Mouse (Mus musculus): ENCODE data around the gene Sh3rf3. TPM values are rescaled to one million over a fixed set of nuclear protein-coding genes. Genes with fewer than 3 reads are reported as not detected.
"Not testable (repeated sequence)": the region's sequence is repeated elsewhere in the genome, so short reads cannot be mapped to it uniquely, and the experiment has no call there.

Gene Sh3rf3
- total RNA-seq, 2 experiments from 2014 or later: 48.3 to 55.2 TPM

DNA sequence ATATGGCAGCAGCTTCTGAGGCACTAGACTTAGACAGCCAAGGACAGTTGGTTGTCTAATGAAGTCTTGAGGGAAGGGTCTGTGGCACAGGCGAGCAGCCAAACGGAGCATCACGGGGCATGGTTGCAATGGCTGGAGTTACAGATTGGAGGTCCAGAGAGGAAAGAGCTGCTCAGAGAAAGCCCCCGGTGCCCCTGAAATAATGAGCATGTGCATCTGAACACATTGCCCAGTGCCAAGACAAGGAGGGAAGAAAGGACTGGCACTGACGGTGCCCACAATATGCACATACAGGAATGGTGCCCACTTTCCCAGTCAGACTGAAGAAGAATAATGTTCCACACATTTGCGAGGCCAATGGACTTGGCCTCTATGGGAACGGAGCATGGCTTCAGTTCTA, 278.8 kb downstream of the Sh3rf3 start:
- H3K27ac ChIP-seq: no peak overlapping the region
- intact Hi-C loops (cut with DNase I): no loop called here
- no peak for TF ChIP-seq CTCF (IDR thresholded peaks at IDR 0.05)
- DNase-seq (ENCODE audit: extremely low spot score in 1 of 2, low spot score in 2 of 2): no peak
- no peak overlapping the region for H3K4me3 ChIP-seq

DNA sequence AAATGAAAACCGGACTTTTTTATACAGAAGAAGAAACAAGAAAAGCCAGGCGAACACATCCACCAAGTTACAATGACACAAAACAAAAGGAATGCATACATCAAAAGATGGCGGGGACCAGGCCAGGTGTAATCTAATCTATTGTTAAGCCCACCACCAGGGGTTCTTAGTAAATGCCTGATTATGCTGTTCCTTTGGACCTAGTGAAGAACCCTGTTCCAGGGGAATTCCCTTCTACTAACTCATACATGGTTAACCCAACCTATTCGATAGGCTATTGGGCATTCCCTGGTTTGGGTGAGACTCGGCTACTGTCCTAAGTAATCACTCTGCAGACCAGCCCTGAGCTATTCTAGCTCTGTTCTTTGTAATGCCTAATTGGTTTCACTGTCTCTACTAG, 289.9 kb downstream of the Sh3rf3 start:
- H3K27ac ChIP-seq; DNase-seq (ENCODE audit: extremely low spot score in 1 of 2, low spot score in 2 of 2); H3K4me3 ChIP-seq; intact Hi-C loops (cut with DNase I): not testable (repeated sequence)

DNA sequence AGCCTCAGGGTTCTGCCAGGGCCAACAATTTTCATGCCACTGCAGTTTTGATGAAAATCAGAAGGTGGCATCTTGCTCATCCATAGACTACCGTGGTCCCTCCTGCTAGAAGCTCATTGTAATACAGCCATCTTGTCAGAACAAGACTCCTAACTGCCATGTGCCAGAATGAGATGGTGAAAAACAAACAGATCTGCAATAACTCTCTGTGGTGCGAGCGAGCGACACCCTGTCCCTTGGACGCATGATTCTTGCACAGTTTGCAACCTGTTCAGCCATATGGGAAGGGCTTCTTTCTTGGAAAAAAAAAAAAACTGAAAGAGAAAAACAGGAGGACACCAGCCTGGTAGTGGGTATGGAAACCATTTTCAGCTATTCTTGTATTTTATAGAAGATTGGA, 291.5 kb downstream of the Sh3rf3 start:
- TF ChIP-seq CTCF (IDR thresholded peaks at IDR 0.05): no peak
- intact Hi-C loops (cut with DNase I): no loop called here

DNA sequence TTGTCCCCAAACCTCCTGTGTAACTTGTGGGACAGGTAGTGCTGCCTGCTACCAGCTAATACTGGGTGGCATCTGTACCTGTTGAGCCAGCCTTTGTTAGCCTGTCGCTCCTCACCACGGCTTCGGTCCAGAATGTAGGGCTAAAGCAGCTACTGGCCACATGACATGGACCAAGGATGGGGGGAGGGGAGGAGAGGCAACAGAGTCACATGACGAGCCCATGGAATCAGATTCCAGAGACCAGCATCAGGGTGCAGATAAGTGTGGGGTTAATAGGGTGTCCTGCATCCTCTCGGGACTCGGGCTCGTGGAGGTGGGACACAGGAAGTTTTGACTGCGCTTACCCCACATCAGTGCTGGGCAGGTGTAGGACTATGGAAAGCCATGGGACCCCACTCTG, 292.7 kb downstream of the Sh3rf3 start:
- no peak overlapping the region for H3K27ac ChIP-seq
- H3K4me3 ChIP-seq: no peak overlapping the region
- intact Hi-C loops (cut with DNase I): no loop called here
- no peak for DNase-seq (ENCODE audit: extremely low spot score in 1 of 2, low spot score in 2 of 2)
- TF ChIP-seq CTCF (IDR thresholded peaks at IDR 0.05): no peak

More for the DNA sequence above, 291.5 kb downstream of the Sh3rf3 start:
- Histone ChIP-seq H3K27ac (peak overlapping the region; percentile 3; the same call in 1 of the 2 replicates), H3K4me3 (no peak overlapping the region)
- no peak for DNase-seq (ENCODE audit: extremely low spot score in 1 of 2, low spot score in 2 of 2)

DNA sequence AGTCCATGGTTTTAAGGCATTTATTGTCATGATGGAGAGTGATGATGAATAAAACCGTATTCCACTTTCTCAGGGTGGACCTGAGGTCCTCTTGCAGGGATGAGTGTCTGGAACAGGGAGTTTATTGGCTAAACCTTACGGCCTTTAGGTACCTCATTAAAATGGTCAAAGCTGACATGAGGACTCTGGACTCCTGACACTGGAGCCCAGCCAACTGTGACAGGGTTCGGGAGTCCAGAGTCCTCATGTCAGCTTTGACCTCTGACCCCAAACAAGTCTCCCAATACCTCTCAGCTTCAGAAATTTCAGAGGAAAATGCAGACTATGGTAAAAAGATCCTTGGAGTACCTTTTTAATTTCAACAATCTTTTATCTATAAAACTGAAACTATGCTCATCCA, 293.5 kb downstream of the Sh3rf3 start:
- no peak for TF ChIP-seq CTCF (IDR thresholded peaks at IDR 0.05)
- intact Hi-C loops (cut with DNase I): no loop called here
- no peak overlapping the region for H3K27ac ChIP-seq

DNA sequence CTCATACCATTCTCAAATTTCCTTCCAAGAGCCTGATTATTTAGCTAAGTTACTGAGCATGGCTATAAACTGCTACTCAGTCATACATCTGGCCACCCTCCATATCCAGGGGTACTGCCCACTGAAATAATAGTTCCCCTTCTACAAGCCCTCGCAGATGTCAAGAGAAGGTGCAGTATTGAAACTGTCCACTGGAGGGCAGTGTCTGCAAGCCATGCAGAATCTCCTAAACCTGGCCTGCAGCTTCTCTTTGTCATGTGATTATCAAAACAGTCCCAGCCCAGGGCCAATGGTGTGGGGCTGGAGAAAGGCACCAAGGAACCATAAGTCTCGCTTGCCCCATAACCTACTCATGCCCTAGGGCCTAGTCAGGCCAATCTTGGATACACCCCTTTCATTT, 295.9 kb downstream of the Sh3rf3 start:
- TF ChIP-seq CTCF (IDR thresholded peaks at IDR 0.05): peak; percentile 96
- peak; percentile 74 to 83 for DNase-seq (ENCODE audit: extremely low spot score in 1 of 2, low spot score in 2 of 2)
- Histone ChIP-seq H3K4me3 (no peak overlapping the region), H3K27ac (no peak overlapping the region)
- intact Hi-C loops (cut with DNase I): loop anchor here (1.0 kb wide), 2 partner anchors 41 to 183 kb away; no protein-coding TSS in a partner anchor

More for the DNA sequence above, 293.5 kb downstream of the Sh3rf3 start:
- DNase-seq (ENCODE audit: extremely low spot score in 1 of 2, low spot score in 2 of 2): no peak
- no peak overlapping the region for H3K4me3 ChIP-seq

DNA sequence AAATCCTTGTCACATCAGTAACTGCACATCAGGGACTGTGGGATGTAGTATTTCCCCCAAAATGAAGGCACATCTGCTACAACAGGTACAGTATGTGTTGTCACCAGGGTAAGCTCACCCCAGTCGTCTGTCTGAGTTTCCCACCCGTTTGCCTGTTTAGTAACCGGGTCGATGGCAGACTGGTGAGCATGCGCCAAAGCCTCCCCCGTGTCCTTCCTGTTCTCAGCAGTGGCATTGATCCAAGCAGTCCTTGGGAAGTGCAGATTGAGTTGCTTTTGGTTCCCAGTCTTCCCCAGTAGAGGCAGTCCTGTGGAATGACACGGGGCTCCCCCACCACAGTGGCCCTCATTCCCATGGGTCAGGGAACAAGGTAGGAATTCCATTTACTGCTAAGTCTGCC, 297.2 kb downstream of the Sh3rf3 start:
- H3K4me3 ChIP-seq: no peak overlapping the region
- intact Hi-C loops (cut with DNase I): no loop called here
- H3K27ac ChIP-seq: no peak overlapping the region
- no peak for DNase-seq (ENCODE audit: extremely low spot score in 1 of 2, low spot score in 2 of 2)
- no peak for TF ChIP-seq CTCF (IDR thresholded peaks at IDR 0.05)

DNA sequence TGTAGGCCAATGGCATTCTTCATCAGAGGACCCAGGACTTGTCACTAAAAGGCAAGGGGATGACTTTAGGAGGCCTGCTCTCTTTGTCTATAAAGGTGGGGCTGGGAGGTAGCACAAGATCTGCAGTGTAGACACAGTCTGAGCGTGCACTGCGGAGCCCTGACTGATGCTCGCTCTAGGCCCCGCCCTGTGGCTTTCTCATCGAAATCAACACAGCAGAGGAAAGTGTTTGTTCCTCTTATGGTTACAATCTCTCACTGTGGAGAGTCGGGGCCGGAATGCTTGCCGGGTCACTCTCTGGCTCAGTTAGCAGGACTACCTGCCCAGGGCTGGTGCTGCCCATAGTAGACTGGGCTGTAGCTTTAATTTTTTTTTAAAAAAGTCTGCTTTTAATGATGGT, 299.6 kb downstream of the Sh3rf3 start:
- DNase-seq (ENCODE audit: extremely low spot score in 1 of 2, low spot score in 2 of 2): no peak
- TF ChIP-seq CTCF (IDR thresholded peaks at IDR 0.05): no peak
- intact Hi-C loops (cut with DNase I): no loop called here
- H3K4me3 ChIP-seq: no peak overlapping the region
- no peak overlapping the region for H3K27ac ChIP-seq

DNA sequence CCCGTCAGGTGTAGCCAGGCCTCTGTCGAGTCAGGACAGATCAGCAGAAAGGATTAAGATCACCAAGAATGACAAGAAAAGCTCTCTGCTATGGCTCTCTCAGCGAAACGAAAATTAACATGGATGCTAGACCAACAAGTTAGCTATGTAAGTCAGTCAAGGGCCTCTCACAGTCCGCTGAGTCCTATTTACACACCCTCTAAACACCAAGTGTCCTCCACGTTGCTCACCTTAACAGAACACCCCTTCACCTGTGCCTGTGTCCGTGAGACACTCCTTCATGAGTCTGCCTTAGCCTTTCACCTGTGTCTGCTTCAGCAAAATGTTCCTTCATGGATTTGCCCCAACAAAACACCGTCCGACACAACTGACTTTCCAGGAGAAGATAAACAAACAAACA, 300.2 kb downstream of the Sh3rf3 start:
- intact Hi-C loops (cut with DNase I): no loop called here
- Histone ChIP-seq H3K4me3 (no peak overlapping the region), H3K27ac (no peak overlapping the region)
- no peak for TF ChIP-seq CTCF (IDR thresholded peaks at IDR 0.05)
- DNase-seq (ENCODE audit: extremely low spot score in 1 of 2, low spot score in 2 of 2): no peak

DNA sequence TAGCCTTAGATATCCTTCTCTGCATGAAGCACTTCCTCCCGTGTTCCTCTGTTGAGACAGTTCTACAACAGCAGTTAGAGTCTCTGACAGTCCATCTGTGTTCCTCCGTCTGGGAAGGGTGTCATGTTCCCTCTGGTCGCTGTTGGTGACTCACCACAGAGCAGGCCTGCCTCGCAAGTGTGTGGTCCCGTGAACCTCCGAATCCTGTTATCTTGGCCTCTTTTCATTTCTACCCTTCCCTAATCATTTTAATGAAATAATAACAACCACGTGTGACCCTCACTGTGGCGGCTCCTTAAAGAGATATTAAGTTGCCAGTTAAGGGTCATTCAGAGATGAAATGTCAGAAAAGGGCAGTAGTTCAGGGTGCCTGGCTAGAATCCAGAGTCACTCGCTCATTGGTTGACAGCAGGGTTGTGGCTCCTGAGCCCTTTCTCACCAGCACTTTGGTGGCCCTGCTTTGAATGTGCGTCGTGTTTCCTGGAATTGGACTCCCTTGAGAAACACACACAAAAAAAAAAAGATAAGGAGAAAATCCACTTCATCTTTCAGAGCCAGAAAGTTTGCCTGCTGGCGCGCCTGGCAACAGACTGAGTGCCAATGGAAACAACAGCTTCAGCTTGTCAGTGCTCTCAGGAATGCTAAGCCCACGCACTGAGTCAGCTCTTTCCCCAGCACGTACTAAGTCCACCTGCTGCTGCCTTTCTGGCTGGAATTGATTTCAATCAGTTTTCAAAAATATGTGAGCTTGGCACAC, 301.6 kb downstream of the Sh3rf3 start:
- peak overlapping the region; percentile 89 for H3K27ac ChIP-seq

DNA sequence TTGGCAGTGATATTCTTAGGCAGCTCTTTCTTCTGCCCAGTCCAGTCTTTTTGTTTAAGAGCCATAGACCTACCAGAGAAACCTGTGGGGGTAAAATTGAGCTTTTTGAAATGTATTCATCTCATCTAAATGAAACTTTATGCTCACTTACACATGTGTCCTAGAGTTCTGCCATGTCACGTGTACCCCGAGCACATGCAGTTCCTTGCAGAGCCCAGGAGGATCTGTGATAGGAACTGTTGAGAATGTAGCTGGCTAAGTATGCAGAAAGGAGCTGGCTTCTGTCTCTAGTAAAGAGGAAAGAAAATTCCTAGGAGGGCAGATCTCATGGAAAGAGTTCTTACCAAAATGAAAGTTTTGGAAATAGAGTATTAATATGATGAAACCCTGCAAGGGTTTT, 302.5 kb downstream of the Sh3rf3 start:
- TF ChIP-seq CTCF (IDR thresholded peaks at IDR 0.05): no peak; the same call in 1 of the 2 replicates
- Histone ChIP-seq H3K27ac (peak overlapping the region; percentile 45), H3K4me3 (no peak overlapping the region)
- intact Hi-C loops (cut with DNase I): loop anchor here (1.0 kb wide), 2 partner anchors 12 to 18 kb away; no protein-coding TSS in a partner anchor
- DNase-seq (ENCODE audit: extremely low spot score in 1 of 2, low spot score in 2 of 2): no peak

More for the DNA sequence above, 301.6 kb downstream of the Sh3rf3 start:
- H3K4me3 ChIP-seq: no peak overlapping the region
- intact Hi-C loops (cut with DNase I): loop anchor here (1.0 kb wide), 3 partner anchors 13 to 302 kb away; no protein-coding TSS in a partner anchor
- TF ChIP-seq CTCF (IDR thresholded peaks at IDR 0.05): no peak
- peak; percentile 74 to 75 for DNase-seq (ENCODE audit: extremely low spot score in 1 of 2, low spot score in 2 of 2)

DNA sequence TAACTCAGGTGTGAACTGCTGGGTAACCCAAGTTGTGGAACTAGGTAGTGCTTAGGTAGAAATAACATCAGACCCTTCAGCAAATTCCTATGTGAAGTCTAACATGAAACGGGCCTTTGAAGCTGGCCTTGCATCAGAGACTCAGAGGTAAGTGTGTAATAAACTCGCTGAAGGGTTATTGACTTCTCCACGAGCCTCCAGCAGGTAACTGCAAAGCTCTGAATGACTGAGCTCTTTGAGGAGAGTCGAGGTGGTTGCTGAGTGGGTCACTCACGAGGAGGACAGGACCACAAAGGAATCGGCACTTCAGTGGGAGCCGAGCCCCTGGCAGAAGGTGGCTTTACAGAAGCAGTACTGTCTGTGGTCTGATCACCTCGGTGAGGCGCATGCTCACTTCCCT, 303.2 kb downstream of the Sh3rf3 start:
- no peak overlapping the region for H3K4me3 ChIP-seq
- no peak for DNase-seq (ENCODE audit: extremely low spot score in 1 of 2, low spot score in 2 of 2)
- no peak for TF ChIP-seq CTCF (IDR thresholded peaks at IDR 0.05)
- peak overlapping the region; percentile 45 for H3K27ac ChIP-seq
- intact Hi-C loops (cut with DNase I): no loop called here

DNA sequence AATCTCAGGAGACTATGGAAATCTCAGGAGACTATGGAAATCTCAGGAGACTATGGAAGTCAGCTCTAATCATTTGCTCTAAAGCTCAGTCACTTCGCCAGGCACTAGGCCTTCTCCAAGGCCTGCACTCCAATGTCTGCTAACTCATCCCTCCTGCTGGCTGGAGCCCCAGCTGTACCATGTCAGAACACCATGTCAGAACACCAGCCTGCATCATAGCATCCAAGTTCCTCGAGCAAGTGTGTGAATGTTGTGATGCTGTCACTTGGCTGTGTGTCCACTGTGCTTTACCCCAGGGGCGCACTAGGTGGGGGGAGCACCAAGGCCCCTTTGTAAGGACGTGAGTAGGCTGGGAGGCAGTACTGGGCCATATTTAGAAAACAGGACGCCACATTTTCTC, 304.4 kb downstream of the Sh3rf3 start:
- H3K4me3 ChIP-seq: no peak overlapping the region
- no peak for TF ChIP-seq CTCF (IDR thresholded peaks at IDR 0.05)
- no peak for DNase-seq (ENCODE audit: extremely low spot score in 1 of 2, low spot score in 2 of 2)
- H3K27ac ChIP-seq: peak overlapping the region; percentile 59; the same call in 1 of the 2 replicates
- intact Hi-C loops (cut with DNase I): no loop called here

Measured in left cerebral cortex, adult 2 months (tissue).